Mouse (Mus musculus): Measurements from ENCODE around the gene Nanos3.

The Nanos3 gene

GRCm38 (mm10) chr8:84185117-84185516, at the start of gene Nanos3:
Nanos3 (minus strand) TSS chr8:84185217.
- no peak for DNase-seq

- DNase-seq = no peak
Measured at GRCm38 (mm10) chr8:84233055-84233454, 48.0 kb upstream of the Nanos3 start.

- DNase-seq = no peak
Measured at GRCm38 (mm10) chr8:84230735-84231134, 45.7 kb upstream of the Nanos3 start.

- no peak for DNase-seq
Measured at GRCm38 (mm10) chr8:84223322-84224029, 38.5 kb upstream of the Nanos3 start.

GRCm38 (mm10) chr8:84222566-84223165, 37.6 kb upstream of the Nanos3 start:
- DNase-seq = no peak

- no peak for DNase-seq
Measured at GRCm38 (mm10) chr8:84220105-84220504, 35.1 kb upstream of the Nanos3 start.

- DNase-seq = no peak
Measured at GRCm38 (mm10) chr8:84218143-84218542, 33.1 kb upstream of the Nanos3 start.

- DNase-seq = no peak
Measured at GRCm38 (mm10) chr8:84217206-84217605, 32.2 kb upstream of the Nanos3 start.

GRCm38 (mm10) chr8:84213277-84213676, 28.3 kb upstream of the Nanos3 start:
- no peak for DNase-seq

- no peak for DNase-seq
Measured at GRCm38 (mm10) chr8:84211881-84212563, 27.0 kb upstream of the Nanos3 start.

- DNase-seq = no peak
Measured at GRCm38 (mm10) chr8:84211202-84211601, 26.2 kb upstream of the Nanos3 start.

- DNase-seq = peak; percentile 75
Measured at GRCm38 (mm10) chr8:84210167-84210791, 25.3 kb upstream of the Nanos3 start.

GRCm38 (mm10) chr8:84208381-84209380, 23.7 kb upstream of the Nanos3 start:
- DNase-seq = no peak

- DNase-seq = no peak
Measured at GRCm38 (mm10) chr8:84207811-84208210, 22.8 kb upstream of the Nanos3 start.

GRCm38 (mm10) chr8:84206666-84207065, 21.6 kb upstream of the Nanos3 start:
- no peak for DNase-seq

GRCm38 (mm10) chr8:84205073-84205472, 20.1 kb upstream of the Nanos3 start:
- DNase-seq = no peak

- DNase-seq = no peak
Measured at GRCm38 (mm10) chr8:84203975-84204772, 19.2 kb upstream of the Nanos3 start.

GRCm38 (mm10) chr8:84202938-84203917, 18.2 kb upstream of the Nanos3 start:
- DNase-seq = peak; percentile 79

- DNase-seq = no peak
Measured at GRCm38 (mm10) chr8:84202466-84202865, 17.4 kb upstream of the Nanos3 start.
